Mouse (Mus musculus) lung, postnatal 25 days (tissue): ENCODE results near the gene Gm49380.

ENCODE experiments used
- DNase-seq: peaks from one replicate; pipeline ENCODE4 v3.0.0; 2022; ENCODE audit warnings: low spot score

Gene Gm49380

GRCm38 (mm10) chr9:44046426-44046825 lies 66.9 kb downstream of the Gm49380 start:
- DNase-seq, result no peak

- no peak for DNase-seq
Measured at GRCm38 (mm10) chr9:44045884-44046272, 67.4 kb downstream of the Gm49380 start.

GRCm38 (mm10) chr9:44045158-44045883 lies 68.0 kb downstream of the Gm49380 start:
- no peak for DNase-seq

DNA sequence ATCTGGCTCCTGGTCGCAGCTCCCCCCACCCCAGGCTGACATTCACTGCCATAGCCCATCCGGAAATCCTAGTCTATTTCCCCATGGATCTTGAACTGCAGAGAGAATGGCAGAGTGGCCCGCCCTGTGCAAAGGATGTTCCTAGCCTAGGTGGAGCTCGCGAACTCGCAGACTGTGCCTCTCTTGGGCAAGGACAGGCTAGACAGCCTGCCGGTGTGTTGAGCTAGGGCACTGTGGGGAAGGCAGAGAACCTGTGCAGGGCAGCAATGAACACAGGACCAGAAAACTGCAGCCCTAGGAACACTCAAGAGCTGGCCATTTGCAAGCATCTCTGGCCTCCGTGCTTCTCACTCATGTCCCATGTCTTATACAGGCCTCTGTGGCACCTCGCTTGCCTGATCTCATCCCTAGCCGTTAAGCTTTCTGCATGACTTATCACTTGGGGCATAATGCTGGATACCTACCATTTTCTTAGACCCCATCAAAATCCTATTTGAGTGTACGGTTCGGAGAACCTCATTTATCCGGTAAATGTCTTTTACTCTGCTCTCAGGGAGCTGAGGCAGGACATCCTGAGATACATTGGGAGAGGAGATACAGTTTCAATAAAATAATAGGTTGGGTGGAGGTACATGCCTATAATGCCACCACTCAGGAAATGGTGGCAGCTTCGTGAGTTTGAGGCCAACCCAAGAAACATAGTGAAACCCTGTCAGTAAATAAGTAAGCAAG lies 68.7 kb downstream of the Gm49380 start:
- no peak for DNase-seq

- no peak for DNase-seq
Measured at GRCm38 (mm10) chr9:44043708-44044425, 69.4 kb downstream of the Gm49380 start.

- no peak for DNase-seq
Measured at GRCm38 (mm10) chr9:44042836-44043707, 70.2 kb downstream of the Gm49380 start, which contains the start of gene Thy1. Gene Thy1 (plus strand): TSS chr9:44043384.

GRCm38 (mm10) chr9:44042396-44042680 lies 71.0 kb downstream of the Gm49380 start:
- DNase-seq, result no peak

GRCm38 (mm10) chr9:44041511-44042395 lies 71.5 kb downstream of the Gm49380 start:
- no peak for DNase-seq

GRCm38 (mm10) chr9:44037106-44037505 lies 76.2 kb downstream of the Gm49380 start:
- no peak for DNase-seq

GRCm38 (mm10) chr9:44033957-44034727 lies 79.2 kb downstream of the Gm49380 start:
- no peak for DNase-seq

DNA sequence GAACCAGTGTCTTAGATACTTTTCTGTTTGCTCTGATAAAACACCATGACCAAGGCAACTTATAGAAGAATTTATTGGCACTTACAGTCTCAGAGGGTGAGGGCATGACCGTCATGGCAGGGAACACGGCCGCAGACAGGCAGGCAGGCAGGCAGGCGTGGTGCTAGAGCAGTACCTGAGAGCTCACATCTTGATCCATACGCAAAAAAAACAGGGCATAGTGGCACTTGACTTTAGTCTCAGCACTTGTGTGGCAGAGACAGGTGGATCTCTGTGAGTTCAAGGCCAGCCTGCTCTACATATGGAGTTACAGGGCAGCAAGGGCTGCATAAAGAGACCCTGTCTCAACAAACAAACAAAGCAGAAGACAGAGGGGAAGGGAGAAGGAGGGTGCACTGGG lies 80.0 kb downstream of the Gm49380 start:
- no peak for DNase-seq

DNA sequence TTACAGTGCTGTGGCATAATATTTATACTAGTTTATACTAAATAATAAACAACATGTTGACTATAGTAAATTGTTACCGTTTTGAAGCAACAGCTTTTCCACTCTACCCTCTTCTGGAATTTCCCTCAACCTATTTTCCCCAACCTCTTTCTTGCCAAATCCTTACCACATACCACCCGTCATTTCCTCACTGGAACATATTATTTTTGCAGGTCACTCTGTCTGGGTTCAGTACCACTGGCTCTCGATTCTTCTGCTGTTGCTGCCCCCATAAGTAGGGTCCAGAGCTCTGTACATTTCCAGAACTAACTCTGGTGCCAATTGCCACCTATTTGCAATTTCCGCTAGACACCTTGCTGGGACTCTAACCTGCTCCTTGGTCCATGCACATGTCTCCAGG lies 81.4 kb downstream of the Gm49380 start:
- DNase-seq, result no peak

GRCm38 (mm10) chr9:44031079-44031478 lies 82.2 kb downstream of the Gm49380 start:
- DNase-seq, result no peak

DNA sequence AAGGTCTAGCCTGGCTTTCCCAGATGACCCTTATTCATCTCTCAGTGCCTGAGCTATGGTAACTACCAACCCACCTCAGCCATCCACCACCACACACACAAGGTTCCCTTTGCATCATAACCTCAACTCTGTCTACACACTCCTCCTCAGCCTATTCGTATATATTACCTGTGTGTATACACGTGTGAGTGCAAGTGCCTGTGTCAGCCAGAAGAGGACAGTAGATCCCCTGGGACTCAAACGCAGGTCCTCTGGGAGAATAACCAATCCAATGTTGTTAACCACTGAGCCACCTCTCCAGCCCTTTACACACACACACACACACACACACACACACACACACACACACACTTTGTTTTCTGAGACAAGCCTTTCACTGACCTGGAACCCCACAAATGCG lies 82.7 kb downstream of the Gm49380 start:
- no peak for DNase-seq

- DNase-seq, result no peak
Measured at GRCm38 (mm10) chr9:44029580-44030236, 83.6 kb downstream of the Gm49380 start.

GRCm38 (mm10) chr9:44024096-44024495 lies 89.2 kb downstream of the Gm49380 start:
- DNase-seq, result no peak

DNA sequence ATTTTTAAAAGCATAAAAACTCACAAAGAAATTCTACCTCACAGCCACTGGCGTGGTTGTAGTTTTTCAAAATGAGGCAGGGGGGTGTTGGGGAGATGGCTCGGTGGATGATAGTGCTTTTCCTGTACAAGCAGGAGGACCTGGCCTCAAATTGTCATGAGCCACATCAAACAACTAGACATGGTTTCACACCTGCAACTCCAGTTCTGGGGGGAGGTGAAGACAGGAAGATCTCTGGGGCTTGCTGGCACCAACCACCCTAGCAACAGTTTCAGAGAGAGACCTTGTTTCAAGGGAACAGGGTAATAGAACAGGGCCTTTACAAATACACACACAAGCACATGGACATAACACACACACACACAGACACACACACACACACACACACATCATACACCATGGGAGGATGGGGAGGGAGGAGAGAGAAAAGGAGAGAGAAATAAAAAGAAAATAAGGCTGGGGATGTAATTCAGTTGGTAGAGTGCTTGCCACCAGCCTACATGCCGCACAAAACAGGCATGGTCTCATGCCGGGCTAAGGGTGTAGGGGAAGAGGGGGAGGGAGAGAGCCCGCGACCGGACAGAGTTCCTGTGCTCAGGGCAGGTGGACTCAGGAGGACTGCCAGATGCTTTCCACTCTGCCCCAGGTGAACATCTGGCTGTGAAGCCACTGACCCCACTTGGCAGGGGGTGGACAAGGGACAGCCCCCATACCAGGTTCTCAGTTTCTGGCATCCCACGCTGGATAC lies 91.0 kb downstream of the Gm49380 start:
- no peak for DNase-seq

DNA sequence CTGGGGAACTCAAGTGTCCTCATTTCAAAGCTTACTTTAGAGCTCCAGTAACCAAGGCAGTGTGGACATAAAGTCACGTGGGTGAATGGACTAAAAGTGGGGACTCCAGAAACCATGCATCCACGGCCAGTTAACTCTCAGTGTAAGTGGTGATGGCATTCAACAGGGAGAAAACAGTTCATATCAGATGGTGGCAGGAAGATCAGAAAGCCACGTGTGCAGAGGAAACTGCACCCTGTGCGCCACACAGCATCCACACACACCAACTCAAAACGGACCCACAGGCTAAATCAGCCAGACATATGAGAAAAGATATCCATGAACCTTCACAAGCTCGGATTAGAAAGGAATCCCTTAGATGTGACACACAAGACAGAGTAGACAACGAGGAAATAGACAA lies 93.3 kb downstream of the Gm49380 start:
- no peak for DNase-seq

GRCm38 (mm10) chr9:44017846-44018245 lies 95.5 kb downstream of the Gm49380 start:
- no peak for DNase-seq
